In genomic region chr19:37436514-37437288, GRCm38 (mm10) we compare ENCODE assay signal across 9 mouse cellular contexts. TPM values are rescaled to one million over a fixed set of nuclear protein-coding genes. Genes with fewer than 3 reads are reported as not detected.
DNase-seq lines count a peak whose midpoint lies in the region; ATAC-seq and TF ChIP-seq lines count a peak whose summit lies in the region.
"Had no signal": no experiment of that assay in that cellular context is flagged by ENCODE, and none has a peak within 500 bp of the region (broad histone marks: within the 10 kb centered on the region; RNA-seq: fewer than 3 reads in every experiment).

No protein-coding gene starts in this region.

- H3K4me1 ChIP-seq in embryonic facial prominence, embryonic 10.5 days = peaks cover 30% of the 10 kb centered on the region
- H3K4me1 ChIP-seq in intestine, embryonic 16.5 days (ENCODE audit: control insufficient read depth, insufficient read depth, low read length) = peaks cover 14% of the 10 kb centered on the region
- no peaks in the 10 kb centered on the region for H3K4me1 ChIP-seq in lung, embryonic 14.5 days (ENCODE audit: insufficient read depth)

- no peak for TF ChIP-seq CTCF in lung, embryonic 14.5 days (IDR thresholded peaks at IDR 0.05; ENCODE audit: low read depth)

- H3K27me3 ChIP-seq in embryonic facial prominence, embryonic 10.5 days (replicated peaks; ENCODE audit: low read depth, poor library complexity, severe bottlenecking) = peaks cover 100% of the 10 kb centered on the region
- H3K27me3 ChIP-seq in intestine, embryonic 16.5 days (replicated peaks; ENCODE audit: control insufficient read depth, insufficient read depth, low read length) = peaks cover 62% of the 10 kb centered on the region
- H3K27me3 ChIP-seq in lung, embryonic 14.5 days (ENCODE audit: insufficient read depth, low read length) = peaks cover 65% of the 10 kb centered on the region
- no peaks in the 10 kb centered on the region for H3K27me3 ChIP-seq in splenic B cell, adult 2 months (ENCODE audit: control insufficient read depth, insufficient read depth, low read length, poor library complexity, severe bottlenecking)

- peak; percentile 38 to 42 for DNase-seq in right cerebral cortex, postnatal 10 days (ENCODE audit: low spot score in 2 of 2)
- no peak for DNase-seq in right cerebral cortex, postnatal 4 days
- DNase-seq in embryonic facial prominence, embryonic 10.5 days (ENCODE audit: low spot score) = peak; percentile 47
- DNase-seq in lung, embryonic 14.5 days = peak; percentile 58
- DNase-seq in splenic B cell, adult 2 months (ENCODE audit: low read depth, low spot score) = peak; percentile 68
- no peak for DNase-seq in cerebellum, postnatal 4 days (ENCODE audit: low spot score in 2 of 2)

- no peaks in the 10 kb centered on the region for H3K9me3 ChIP-seq in embryonic facial prominence, embryonic 10.5 days
- H3K9me3 ChIP-seq in intestine, embryonic 16.5 days (ENCODE audit: control insufficient read depth, low read length) = no peaks in the 10 kb centered on the region
- no peaks in the 10 kb centered on the region for H3K9me3 ChIP-seq in lung, embryonic 14.5 days (ENCODE audit: low read depth, low read length)
- H3K9me3 ChIP-seq: neural tube, embryonic 12.5 days had no signal

- H3K36me3 ChIP-seq in embryonic facial prominence, embryonic 10.5 days (replicated peaks) = no peaks in the 10 kb centered on the region
- H3K36me3 ChIP-seq in intestine, embryonic 16.5 days (ENCODE audit: control insufficient read depth, insufficient read depth, low read length) = no peaks in the 10 kb centered on the region
- H3K36me3 ChIP-seq in lung, embryonic 14.5 days (ENCODE audit: insufficient read depth) = no peaks in the 10 kb centered on the region
- peaks cover 25% of the 10 kb centered on the region for H3K36me3 ChIP-seq in splenic B cell, adult 2 months (ENCODE audit: control insufficient read depth, insufficient read depth, low read length, poor library complexity, severe bottlenecking)
- H3K36me3 ChIP-seq: neural tube, embryonic 12.5 days had no signal

- no peak overlapping the region for H3K27ac ChIP-seq in embryonic facial prominence, embryonic 10.5 days (replicated peaks)
- 0 out of 2 replicates have a peak overlapping the region, but pooled peaks have one; percentile 16 for H3K27ac ChIP-seq in intestine, embryonic 16.5 days (ENCODE audit: low read length)
- H3K27ac ChIP-seq in lung, embryonic 14.5 days (ENCODE audit: low read depth) = 0 out of 2 replicates have a peak overlapping the region, but pooled peaks have one; percentile 4
- H3K27ac ChIP-seq: neural tube, embryonic 12.5 days had no signal

- peak overlapping the region; percentile 94; the same call in 1 of the 2 replicates for H3K4me2 ChIP-seq in intestine, embryonic 16.5 days (ENCODE audit: low read depth, low read length)
- peak overlapping the region; percentile 75 for H3K4me2 ChIP-seq in lung, embryonic 14.5 days
- H3K4me2 ChIP-seq: neural tube, embryonic 12.5 days had no signal

- no peak overlapping the region for H3K9ac ChIP-seq in intestine, embryonic 16.5 days (ENCODE audit: low read depth, low read length)
- no peak overlapping the region for H3K9ac ChIP-seq in lung, embryonic 14.5 days
- H3K9ac ChIP-seq: neural tube, embryonic 12.5 days had no signal

- WGBS in embryonic facial prominence, embryonic 10.5 days = 4% methylated on average over 28 of the region's 28 CpGs
- 19% methylated on average over 28 of the region's 28 CpGs for WGBS in intestine, embryonic 16.5 days
- WGBS in lung, embryonic 14.5 days = 9% methylated on average over 28 of the region's 28 CpGs

- ATAC-seq in intestine, embryonic 16.5 days = no peak
- no peak for ATAC-seq in lung, embryonic 14.5 days (ENCODE audit: insufficient read depth)
- ATAC-seq in cerebellum, adult (ENCODE audit: insufficient number of reproducible peaks, low FRiP score, low TSS enrichment) = no peak

- H3K4me3 ChIP-seq in embryonic facial prominence, embryonic 10.5 days = 0 out of 2 replicates have a peak overlapping the region, but pooled peaks have one; percentile 13
- peak overlapping the region; percentile 14 for H3K4me3 ChIP-seq in intestine, embryonic 16.5 days (ENCODE audit: low read length)
- H3K4me3 ChIP-seq in lung, embryonic 14.5 days (ENCODE audit: low read depth, low read length) = peak overlapping the region; percentile 56
- H3K4me3 ChIP-seq: neural tube, embryonic 12.5 days had no signal

RNA-seq across cellular contexts. Expression of gene Hhex, which starts 2.1 kb away (rescaled TPM):
- polyA plus RNA-seq in embryonic facial prominence, embryonic 10.5 days (2016; fragmentation: Nextera tagmentation; extraction: Ambion mirVana) = 5.3 and 5.7 TPM in 2 replicates
- polyA plus RNA-seq in intestine, embryonic 16.5 days (2015; fragmentation: Nextera tagmentation; extraction: Ambion mirVana) = 11.1 and 11.8 TPM in 2 replicates
- polyA plus RNA-seq in lung, embryonic 14.5 days (2014; fragmentation: Nextera tagmentation; extraction: Ambion mirVana) = 27.6 and 28.1 TPM in 2 replicates

Comparison
In these comparisons a context has a peak if more than half of its experiments do, and no peak if none do; other contexts are left out.
1. DNase-seq: peak in right cerebral cortex, postnatal 10 days (2 of 2), embryonic facial prominence, embryonic 10.5 days (single experiment), lung, embryonic 14.5 days (single experiment) and splenic B cell, adult 2 months (single experiment); none in right cerebral cortex, postnatal 4 days (single experiment) and cerebellum, postnatal 4 days (0 of 2).
2. Peak in every context shown above with its lines, with median percentiles within 50 percentile points of each other: H3K4me3 ChIP-seq.